ENCODE assay signal across 8 mouse cellular contexts in genomic region chr5:135533431-135533830, GRCm38 (mm10). TPM values are rescaled to one million over a fixed set of nuclear protein-coding genes. Genes with fewer than 3 reads are reported as not detected.
DNase-seq lines count a peak whose midpoint lies in the region; ATAC-seq and TF ChIP-seq lines count a peak whose summit lies in the region.

No protein-coding gene starts in this region.

- H3K36me3 ChIP-seq in midbrain, embryonic 14.5 days (ENCODE audit: control insufficient read depth, insufficient read depth, low read length): no peaks in the 10 kb centered on the region
- no peaks in the 10 kb centered on the region for H3K36me3 ChIP-seq in midbrain, postnatal 0 days (ENCODE audit: insufficient read depth, low read length)
- no peaks in the 10 kb centered on the region for H3K36me3 ChIP-seq in stomach, postnatal 0 days (ENCODE audit: control insufficient read depth, insufficient read depth, low read length)
- H3K36me3 ChIP-seq in forebrain, postnatal 0 days (ENCODE audit: insufficient read depth): no peaks in the 10 kb centered on the region

- no peaks in the 10 kb centered on the region for H3K4me1 ChIP-seq in midbrain, embryonic 14.5 days (ENCODE audit: control insufficient read depth, insufficient read depth, low read length)
- H3K4me1 ChIP-seq in midbrain, postnatal 0 days (ENCODE audit: insufficient read depth, low read length): no peaks in the 10 kb centered on the region
- H3K4me1 ChIP-seq in stomach, postnatal 0 days (replicated peaks; ENCODE audit: control insufficient read depth, insufficient read depth): no peaks in the 10 kb centered on the region
- H3K4me1 ChIP-seq in forebrain, postnatal 0 days (ENCODE audit: insufficient read depth): no peaks in the 10 kb centered on the region

- 83% methylated on average over 10 of the region's 10 CpGs for WGBS in midbrain, embryonic 14.5 days
- 82% methylated on average over 10 of the region's 10 CpGs for WGBS in midbrain, postnatal 0 days
- WGBS in stomach, postnatal 0 days: 37% methylated on average over 10 of the region's 10 CpGs
- WGBS in forebrain, postnatal 0 days: 72% methylated on average over 10 of the region's 10 CpGs

- H3K27me3 ChIP-seq in midbrain, embryonic 14.5 days (ENCODE audit: control insufficient read depth, insufficient read depth, low read length): no peaks in the 10 kb centered on the region
- no peaks in the 10 kb centered on the region for H3K27me3 ChIP-seq in midbrain, postnatal 0 days (ENCODE audit: insufficient read depth, low read length)
- no peaks in the 10 kb centered on the region for H3K27me3 ChIP-seq in stomach, postnatal 0 days (ENCODE audit: control insufficient read depth, insufficient read depth, low read length)
- H3K27me3 ChIP-seq in forebrain, postnatal 0 days (ENCODE audit: insufficient read depth, low read length): no peaks in the 10 kb centered on the region

- no peak for TF ChIP-seq CTCF in midbrain, postnatal 0 days (IDR thresholded peaks at IDR 0.05)
- no peak for TF ChIP-seq CTCF in stomach, postnatal 0 days (IDR thresholded peaks at IDR 0.05; ENCODE audit: low read depth)
- TF ChIP-seq CTCF in forebrain, postnatal 0 days (IDR thresholded peaks at IDR 0.05; ENCODE audit: low read depth): no peak

- no peak overlapping the region for H3K27ac ChIP-seq in midbrain, embryonic 14.5 days (replicated peaks; ENCODE audit: low read depth, low read length)
- H3K27ac ChIP-seq in midbrain, postnatal 0 days (ENCODE audit: low read depth, low read length): no peak overlapping the region
- 0 out of 2 replicates have a peak overlapping the region, but pooled peaks have one; percentile 1 for H3K27ac ChIP-seq in stomach, postnatal 0 days (replicated peaks)
- H3K27ac ChIP-seq in forebrain, postnatal 0 days (ENCODE audit: low read depth, low read length): no peak overlapping the region

- 0 out of 2 replicates have a peak overlapping the region, but pooled peaks have one; percentile 20 for H3K9ac ChIP-seq in midbrain, embryonic 14.5 days (replicated peaks; ENCODE audit: low read length)
- H3K9ac ChIP-seq in midbrain, postnatal 0 days (replicated peaks; ENCODE audit: low read length, poor library complexity, severe bottlenecking): no peak overlapping the region
- no peak overlapping the region for H3K9ac ChIP-seq in stomach, postnatal 0 days (ENCODE audit: low read length)
- H3K9ac ChIP-seq in forebrain, postnatal 0 days: no peak overlapping the region

- no peak for DNase-seq in midbrain, embryonic 14.5 days
- no peak for DNase-seq in midbrain, postnatal 0 days (ENCODE audit: low spot score)
- peak; percentile 85 to 94 for DNase-seq in heart, adult 18-20 months
- peak; percentile 79 to 90 for DNase-seq in kidney, postnatal 25 days
- peak; percentile 18 for DNase-seq in stomach, postnatal 0 days (ENCODE audit: low spot score)
- no peak for DNase-seq in forebrain, postnatal 0 days
- no peak for DNase-seq in right cerebral cortex, postnatal 10 days (ENCODE audit: low spot score in 2 of 2)
- DNase-seq in T-cell, adult 2 months (ENCODE audit: low spot score): no peak

- H3K9me3 ChIP-seq in midbrain, embryonic 14.5 days (ENCODE audit: control insufficient read depth, low read length): no peaks in the 10 kb centered on the region
- H3K9me3 ChIP-seq in midbrain, postnatal 0 days (ENCODE audit: low read length): no peaks in the 10 kb centered on the region
- no peaks in the 10 kb centered on the region for H3K9me3 ChIP-seq in stomach, postnatal 0 days (ENCODE audit: control insufficient read depth, low read length)
- no peaks in the 10 kb centered on the region for H3K9me3 ChIP-seq in forebrain, postnatal 0 days (ENCODE audit: low read length)

- no peak for ATAC-seq in midbrain, embryonic 14.5 days (ENCODE audit: low FRiP score, low TSS enrichment)
- no peak for ATAC-seq in midbrain, postnatal 0 days (ENCODE audit: low FRiP score)
- ATAC-seq in stomach, postnatal 0 days (ENCODE audit: low FRiP score, low TSS enrichment): no peak; the same call in 1 of the 2 replicates
- ATAC-seq in forebrain, postnatal 0 days: no peak

- no peak for TF ChIP-seq EP300 in stomach, postnatal 0 days (optimal IDR thresholded peaks at IDR 0.05)

- H3K4me2 ChIP-seq in midbrain, embryonic 14.5 days (ENCODE audit: low read length): no peak overlapping the region
- no peak overlapping the region for H3K4me2 ChIP-seq in midbrain, postnatal 0 days (ENCODE audit: low read depth, low read length, poor library complexity, severe bottlenecking)
- H3K4me2 ChIP-seq in stomach, postnatal 0 days (replicated peaks; ENCODE audit: low read depth): 0 out of 2 replicates have a peak overlapping the region, but pooled peaks have one; percentile 17
- no peak overlapping the region for H3K4me2 ChIP-seq in forebrain, postnatal 0 days (ENCODE audit: low read depth)

- no peak overlapping the region for H3K4me3 ChIP-seq in midbrain, embryonic 14.5 days (replicated peaks; ENCODE audit: low read depth, low read length)
- no peak overlapping the region for H3K4me3 ChIP-seq in midbrain, postnatal 0 days (ENCODE audit: low read depth, low read length)
- H3K4me3 ChIP-seq in stomach, postnatal 0 days (ENCODE audit: low read depth, low read length): no peak overlapping the region
- H3K4me3 ChIP-seq in forebrain, postnatal 0 days (ENCODE audit: low read depth, low read length): no peak overlapping the region

RNA-seq across cellular contexts. Expression of gene Hip1, which starts 11.5 kb away (rescaled TPM):
- polyA plus RNA-seq in midbrain, embryonic 14.5 days (2014; fragmentation: Nextera tagmentation; extraction: Ambion mirVana): 28.3 and 42.0 TPM in 2 replicates
- 122 and 126 TPM in 2 replicates for total RNA-seq in midbrain, postnatal 0 days (2014; rRNA removed)
- 24.9 and 28.3 TPM in 2 replicates for polyA plus RNA-seq in midbrain, postnatal 0 days (2015; fragmentation: Nextera tagmentation; extraction: Ambion mirVana)
- total RNA-seq in heart, adult 18-20 months (2021): 10 to 100 TPM; 19.9 to 24.4 TPM
- 4.9 and 7.3 TPM in 2 replicates for polyA plus RNA-seq in stomach, postnatal 0 days (2015; fragmentation: Nextera tagmentation; extraction: Ambion mirVana)
- 73.6 and 91.1 TPM in 2 replicates for total RNA-seq in forebrain, postnatal 0 days (2014; rRNA removed)
- polyA plus RNA-seq in forebrain, postnatal 0 days (2015; fragmentation: Nextera tagmentation; extraction: Ambion mirVana): 12.9 and 22.5 TPM in 2 replicates

RNA-seq across cellular contexts. Expression of gene Ccl26, which starts 29.9 kb away (rescaled TPM):
- not detected in 2 replicates for polyA plus RNA-seq in midbrain, embryonic 14.5 days (2014; fragmentation: Nextera tagmentation; extraction: Ambion mirVana)
- not detected in 2 replicates for total RNA-seq in midbrain, postnatal 0 days (2014; rRNA removed)
- polyA plus RNA-seq in midbrain, postnatal 0 days (2015; fragmentation: Nextera tagmentation; extraction: Ambion mirVana): not detected in 2 replicates
- total RNA-seq in heart, adult 18-20 months (2021): not detected
- not detected in 2 replicates for polyA plus RNA-seq in stomach, postnatal 0 days (2015; fragmentation: Nextera tagmentation; extraction: Ambion mirVana)
- total RNA-seq in forebrain, postnatal 0 days (2014; rRNA removed): not detected in 2 replicates
- not detected in 2 replicates for polyA plus RNA-seq in forebrain, postnatal 0 days (2015; fragmentation: Nextera tagmentation; extraction: Ambion mirVana)

RNA-seq across cellular contexts. Expression of gene Ccl24, which starts 39.4 kb away (rescaled TPM):
- 4.1 TPM in 1 of 2 replicates, not detected in the other for polyA plus RNA-seq in midbrain, embryonic 14.5 days (2014; fragmentation: Nextera tagmentation; extraction: Ambion mirVana)
- total RNA-seq in midbrain, postnatal 0 days (2014; rRNA removed): 0.66 and 2.2 TPM in 2 replicates
- polyA plus RNA-seq in midbrain, postnatal 0 days (2015; fragmentation: Nextera tagmentation; extraction: Ambion mirVana): 1.9 and 2.4 TPM in 2 replicates
- total RNA-seq in heart, adult 18-20 months (2021): 1 to 10 TPM; 2.3 to 2.7 TPM
- polyA plus RNA-seq in stomach, postnatal 0 days (2015; fragmentation: Nextera tagmentation; extraction: Ambion mirVana): 1.7 and 2.8 TPM in 2 replicates
- 0.62 and 2.4 TPM in 2 replicates for total RNA-seq in forebrain, postnatal 0 days (2014; rRNA removed)
- 2.4 and 2.7 TPM in 2 replicates for polyA plus RNA-seq in forebrain, postnatal 0 days (2015; fragmentation: Nextera tagmentation; extraction: Ambion mirVana)

Comparison
In these comparisons a context has a peak if more than half of its experiments do, and no peak if none do; other contexts are left out.
1. DNase-seq: peak in heart, adult 18-20 months (2 of 2), kidney, postnatal 25 days (2 of 2) and stomach, postnatal 0 days (single experiment); none in midbrain, embryonic 14.5 days (single experiment), midbrain, postnatal 0 days (single experiment), forebrain, postnatal 0 days (single experiment), right cerebral cortex, postnatal 10 days (0 of 2) and T-cell, adult 2 months (single experiment).